ENCODE assay signal across 24 mouse cellular contexts in the genomic region with DNA sequence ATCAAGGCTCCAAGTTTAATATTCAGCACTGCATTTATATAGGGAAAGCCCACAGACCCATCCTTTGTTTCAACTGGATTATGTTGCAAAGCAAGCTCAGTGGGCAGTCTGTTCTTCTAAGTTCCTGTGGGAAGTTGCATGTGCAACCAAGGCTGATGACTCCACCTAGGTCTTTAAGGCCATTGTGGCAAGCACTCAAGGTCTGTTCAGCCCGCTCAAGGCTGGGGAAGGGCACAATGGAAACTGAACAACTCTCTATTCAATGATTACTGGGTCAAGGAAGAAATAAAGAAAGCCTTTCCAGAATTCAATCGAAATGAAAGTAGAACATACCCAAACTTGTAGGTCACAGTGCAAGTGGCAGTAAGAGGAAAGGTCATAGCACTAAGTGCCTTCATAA. TPM values are rescaled to one million over a fixed set of nuclear protein-coding genes. Genes with fewer than 3 reads are reported as not detected.
DNase-seq lines count a peak whose midpoint lies in the region; ATAC-seq and TF ChIP-seq lines count a peak whose summit lies in the region.
"Had no signal": no experiment of that assay in that cellular context is flagged by ENCODE, and none has a peak within 500 bp of the region (broad histone marks: within the 10 kb centered on the region; RNA-seq: fewer than 3 reads in every experiment).

No protein-coding gene starts in this region.

- H3K4me1 ChIP-seq in ES-Bruce4 (ENCODE audit: control insufficient read depth, insufficient read depth, low read length) (no peaks in the 10 kb centered on the region), ES-E14 (ENCODE audit: control insufficient read depth in 2 of 2, insufficient read depth in 2 of 2, low read length in 2 of 2, poor library complexity in 1 of 2) (peaks cover 5 to 8% of the 10 kb centered on the region in 2 experiments; a peak in 3 of 4 replicates)
- H3K4me1 ChIP-seq in midbrain, postnatal 0 days (ENCODE audit: insufficient read depth, low read length): no peaks in the 10 kb centered on the region
- H3K4me1 ChIP-seq: embryonic facial prominence, embryonic 12.5 days; forebrain, embryonic 15.5 days; heart, embryonic 10.5 days; heart, embryonic 15.5 days; hindbrain, embryonic 10.5 days; intestine, embryonic 15.5 days had no signal

- no peak for TF ChIP-seq POLR2A in ES-Bruce4 (IDR thresholded peaks at IDR 0.05; ENCODE audit: insufficient read depth, low read length)

- 70% methylated on average over 2 of the region's 2 CpGs for WGBS in midbrain, postnatal 0 days

- no peak overlapping the region for H3K4me2 ChIP-seq in midbrain, postnatal 0 days (ENCODE audit: low read depth, low read length, poor library complexity, severe bottlenecking)
- H3K4me2 ChIP-seq: embryonic facial prominence, embryonic 12.5 days; forebrain, embryonic 15.5 days; heart, embryonic 15.5 days; hindbrain, embryonic 14.5 days; intestine, embryonic 15.5 days had no signal

- in situ Hi-C loops in ES-E14 (cut with MboI; ENCODE audit: low sequenced_read_pairs in 2 of 2, unreplicated experiment in 2 of 2): no loop called here

- peaks cover 3% of the 10 kb centered on the region; the same call in 1 of the 2 replicates for H3K9me3 ChIP-seq in ES-Bruce4 (replicated peaks; ENCODE audit: control insufficient read depth, insufficient read depth, low read length, poor library complexity, severe bottlenecking)
- H3K9me3 ChIP-seq in ES-E14 (ENCODE audit: control insufficient read depth, insufficient read depth, low read depth, low read length): no peaks in the 10 kb centered on the region
- H3K9me3 ChIP-seq in midbrain, postnatal 0 days (ENCODE audit: low read length): no peaks in the 10 kb centered on the region
- H3K9me3 ChIP-seq: embryonic facial prominence, embryonic 12.5 days; forebrain, embryonic 15.5 days; heart, embryonic 10.5 days; heart, embryonic 15.5 days; hindbrain, embryonic 10.5 days; intestine, embryonic 15.5 days had no signal

- TF ChIP-seq CTCF in ES-Bruce4 (IDR thresholded peaks at IDR 0.05; ENCODE audit: low read depth, low read length): no peak
- no peak for TF ChIP-seq CTCF in midbrain, postnatal 0 days (IDR thresholded peaks at IDR 0.05)

- no peak overlapping the region for H3K9ac ChIP-seq in ES-Bruce4 (ENCODE audit: low read depth, poor library complexity, severe bottlenecking)
- no peak overlapping the region for H3K9ac ChIP-seq in ES-E14 (ENCODE audit: insufficient read depth, low read depth, low read length, poor library complexity, severe bottlenecking)
- H3K9ac ChIP-seq in midbrain, postnatal 0 days (replicated peaks; ENCODE audit: low read length, poor library complexity, severe bottlenecking): no peak overlapping the region
- H3K9ac ChIP-seq: embryonic facial prominence, embryonic 12.5 days; forebrain, embryonic 15.5 days; heart, embryonic 15.5 days; hindbrain, embryonic 14.5 days; intestine, embryonic 15.5 days had no signal

- ATAC-seq in midbrain, postnatal 0 days (ENCODE audit: low FRiP score): no peak
- ATAC-seq: activated CD4-positive, CD25-positive, alpha-beta regulatory T cell, adult 4 months; forebrain, embryonic 15.5 days; intestine, embryonic 15.5 days had no signal

- H3K27ac ChIP-seq in ES-Bruce4 (ENCODE audit: insufficient read depth, low read length): peak overlapping the region; percentile 61; the same call in 1 of the 2 replicates
- H3K27ac ChIP-seq in ES-E14 (ENCODE audit: insufficient read depth, low read depth, low read length, poor library complexity, severe bottlenecking): peak overlapping the region; percentile 28; the same call in 1 of the 2 replicates
- H3K27ac ChIP-seq in midbrain, postnatal 0 days (ENCODE audit: low read depth, low read length): no peak overlapping the region
- H3K27ac ChIP-seq: embryonic facial prominence, embryonic 12.5 days; forebrain, embryonic 15.5 days; heart, embryonic 10.5 days; heart, embryonic 15.5 days; hindbrain, embryonic 10.5 days; hindbrain, embryonic 14.5 days; intestine, embryonic 15.5 days had no signal

- H3K36me3 ChIP-seq in ES-Bruce4 (ENCODE audit: control insufficient read depth, insufficient read depth, low read length, poor library complexity, severe bottlenecking) (no peaks in the 10 kb centered on the region), ES-E14 (ENCODE audit: control insufficient read depth, insufficient read depth, low read length, poor library complexity, severe bottlenecking) (no peaks in the 10 kb centered on the region)
- H3K36me3 ChIP-seq in midbrain, postnatal 0 days (ENCODE audit: insufficient read depth, low read length): no peaks in the 10 kb centered on the region
- H3K36me3 ChIP-seq: embryonic facial prominence, embryonic 12.5 days; forebrain, embryonic 15.5 days; heart, embryonic 10.5 days; heart, embryonic 15.5 days; hindbrain, embryonic 10.5 days; intestine, embryonic 15.5 days had no signal

- DNase-seq in ES-E14 (ENCODE audit: low read depth, low spot score): peak; percentile 41
- DNase-seq in adrenal gland, adult 8-10 months: peak; percentile 71
- no peak for DNase-seq in retina, postnatal 1 day
- DNase-seq in midbrain, postnatal 0 days (ENCODE audit: low spot score): no peak
- no peak for DNase-seq in urinary bladder, adult 2 months (ENCODE audit: low spot score)
- DNase-seq: cerebellum, adult 11-12 months; cerebellum, adult 9-10 months; cerebellum, postnatal 25 days; heart, adult 18-20 months; kidney, adult 18-20 months had no signal

- H3K4me3 ChIP-seq in ES-Bruce4 (ENCODE audit: low read depth, low read length): no peak overlapping the region
- no peak overlapping the region for H3K4me3 ChIP-seq in ES-E14 (ENCODE audit: insufficient read depth in 1 of 2, low read depth in 1 of 2, low read length in 2 of 2, poor library complexity in 1 of 2, severe bottlenecking in 1 of 2)
- no peak overlapping the region for H3K4me3 ChIP-seq in midbrain, postnatal 0 days (ENCODE audit: low read depth, low read length)
- H3K4me3 ChIP-seq: embryonic facial prominence, embryonic 12.5 days; forebrain, embryonic 15.5 days; heart, embryonic 10.5 days; heart, embryonic 15.5 days; hindbrain, embryonic 10.5 days; intestine, embryonic 15.5 days had no signal

- peak; percentile 84 for TF ChIP-seq EP300 in ES-Bruce4 (IDR thresholded peaks at IDR 0.05; ENCODE audit: insufficient read depth, low read depth, low read length)

- no peaks in the 10 kb centered on the region for H3K27me3 ChIP-seq in ES-Bruce4 (ENCODE audit: control insufficient read depth, insufficient read depth, low read length, poor library complexity, severe bottlenecking)
- no peaks in the 10 kb centered on the region for H3K27me3 ChIP-seq in midbrain, postnatal 0 days (ENCODE audit: insufficient read depth, low read length)
- H3K27me3 ChIP-seq: embryonic facial prominence, embryonic 12.5 days; forebrain, embryonic 15.5 days; heart, embryonic 15.5 days; intestine, embryonic 15.5 days had no signal

TF ChIP-seq in ES-E14, 5 proteins besides CTCF, POLR2A, EP300 and RAD21:
- no peak for TF ChIP-seq ZNF384 (IDR thresholded peaks at IDR 0.05; ENCODE audit: low read depth, low read length)
- TF ChIP-seq CHD2 (IDR thresholded peaks at IDR 0.05; ENCODE audit: low read depth, low read length): 0 out of 2 replicates have a peak, but pooled peaks have one; percentile 66

RNA-seq across cellular contexts. Expression of a gene that starts 7.8 kb away (rescaled TPM):
- polyA plus RNA-seq in ES-Bruce4 (2011; ENCODE audit: insufficient read depth, insufficient read length, low read depth, missing spikeins): not detected in 2 replicates
- 0.13 TPM in 1 of 2 replicates, not detected in the other for total RNA-seq in ES-E14 (2012; rRNA removed)
- total RNA-seq in adrenal gland, adult 8-10 months (2022): not detected
- not detected in 2 replicates for total RNA-seq in midbrain, postnatal 0 days (2014; rRNA removed)
- polyA plus RNA-seq in midbrain, postnatal 0 days (2015; fragmentation: Nextera tagmentation; extraction: Ambion mirVana): 0.10 TPM in 1 of 2 replicates, not detected in the other
- polyA plus RNA-seq in urinary bladder, adult 2 months (2012; rRNA removed): not detected in 2 replicates
- total RNA-seq: gastrocnemius, adult 8-10 months; gastrocnemius, postnatal 4 days; heart, adult 18-20 months; heart, postnatal 25 days had no signal
- polyA plus RNA-seq: activated CD4-positive, CD25-positive, alpha-beta regulatory T cell, adult 4 months; cortical plate, adult 2 months; embryonic facial prominence, embryonic 12.5 days; forebrain, embryonic 11.5 days; forebrain, embryonic 15.5 days; heart, embryonic 10.5 days; heart, embryonic 15.5 days; hindbrain, embryonic 10.5 days; hindbrain, embryonic 14.5 days; intestine, embryonic 15.5 days had no signal

Comparison
In these comparisons a context has a peak if more than half of its experiments do, and no peak if none do; other contexts are left out.
1. DNase-seq: peak in ES-E14 (single experiment) and adrenal gland, adult 8-10 months (single experiment); none in retina, postnatal 1 day (single experiment), midbrain, postnatal 0 days (single experiment) and urinary bladder, adult 2 months (single experiment).